In the genomic region with DNA sequence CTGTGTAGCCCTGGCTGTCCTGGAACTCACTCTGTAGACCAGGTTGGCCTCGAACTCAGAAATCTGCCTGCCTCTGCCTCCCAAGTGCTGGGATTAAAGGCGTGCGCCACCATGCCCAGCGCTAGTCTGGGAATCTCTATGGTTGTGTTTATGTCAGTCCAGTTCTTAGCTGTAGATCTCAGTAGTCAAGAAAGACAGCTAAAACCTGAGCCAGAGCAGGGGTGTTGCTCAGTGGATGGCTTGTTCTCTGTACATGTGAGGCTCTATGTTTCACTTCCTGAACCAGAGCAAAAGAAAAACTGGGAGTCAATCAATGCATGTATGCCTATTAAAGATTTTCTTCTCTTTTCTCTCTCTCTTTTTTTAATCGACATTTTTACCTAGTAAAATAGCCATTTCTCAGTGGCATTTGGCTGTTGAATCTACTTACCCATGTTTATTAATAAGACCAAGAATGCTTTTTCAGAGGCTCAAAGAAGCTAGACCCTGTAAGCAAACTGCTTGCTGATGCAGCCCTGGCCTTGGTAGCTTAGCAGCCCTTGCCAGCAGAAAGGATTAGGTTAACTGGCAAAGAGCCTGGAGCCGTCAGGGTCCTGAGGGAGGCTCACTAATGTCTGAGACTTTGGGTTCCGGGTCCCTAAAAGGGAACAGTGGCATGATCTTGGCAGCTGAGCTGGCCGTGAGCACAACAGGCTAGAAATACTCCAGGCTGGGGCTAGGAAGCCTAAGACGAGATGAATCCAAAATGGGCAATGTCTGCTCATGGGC, we compare ENCODE assay signal across 8 mouse cellular contexts.
DNase-seq lines count a peak whose midpoint lies in the region; ATAC-seq lines count a peak whose summit lies in the region.

No protein-coding gene starts in this region.

- intact Hi-C loops in left cerebral cortex, postnatal 10 days (cut with DNase I), result loop anchor here (10.0 kb wide), 1 partner anchor 1312 kb away; no protein-coding TSS in a partner anchor

- peak; percentile 59 to 63 for DNase-seq in left cerebral cortex, postnatal 10 days (ENCODE audit: extremely low spot score in 1 of 2, low spot score in 2 of 2)
- no peak for DNase-seq in left cerebral cortex, adult 8-10 months (ENCODE audit: low spot score in 2 of 2)
- DNase-seq in cerebellum, adult 11 months, result peak; percentile 73
- DNase-seq in cerebellum, postnatal 36 days, result peak; percentile 73 to 75
- no peak for DNase-seq in Muller cell, postnatal 12 days (ENCODE audit: inconsistent ontology term)
- no peak for DNase-seq in thymus, postnatal 25 days
- no peak for DNase-seq in kidney, adult 8-10 months

- peak; percentile 42; the same call in 1 of the 2 replicates for ATAC-seq in megakaryocyte, adult 5-6 weeks (ENCODE audit: poor library complexity, severe bottlenecking)

Comparison
In these comparisons a context has a peak if more than half of its experiments do, and no peak if none do; other contexts are left out.
1. DNase-seq: peak in left cerebral cortex, postnatal 10 days (2 of 2), cerebellum, adult 11 months (single experiment) and cerebellum, postnatal 36 days (2 of 2); none in left cerebral cortex, adult 8-10 months (0 of 2), Muller cell, postnatal 12 days (single experiment), thymus, postnatal 25 days (single experiment) and kidney, adult 8-10 months (0 of 2).